Mouse (Mus musculus) c-Kit-positive CD71-positive TER-119-negative erythroid progenitor cells, embryonic 14.5 days (primary cell): ENCODE results near the gene Olfr1023.

Experiments used
- DNase-seq: peaks from one replicate; pipeline ENCODE4 v3.0.0-alpha.2; 2013; ENCODE audit warnings: low read depth

Olfr1023 gene

DNA sequence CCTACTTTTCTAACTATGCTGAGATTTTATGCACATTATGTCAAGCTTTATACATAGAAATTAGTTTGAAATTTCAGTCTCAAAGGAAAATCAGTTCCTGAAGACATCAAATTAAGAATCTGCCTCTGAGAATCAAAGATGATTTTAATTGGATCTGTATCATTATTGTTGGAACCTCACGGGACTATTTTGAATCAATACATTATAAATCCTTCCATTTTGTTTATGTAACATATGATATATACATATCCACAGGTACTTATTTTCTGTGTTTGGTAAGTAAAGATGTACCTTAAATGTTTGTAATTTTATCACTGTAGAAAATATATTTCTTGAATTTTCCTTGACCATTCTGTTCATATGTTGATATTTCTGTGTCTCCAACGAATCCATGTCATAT is at the start of gene Olfr1023:
Gene Olfr1023 (plus strand): TSS at position 301 of the 400 bp plus-strand sequence.
- DNase-seq: no peak

DNA sequence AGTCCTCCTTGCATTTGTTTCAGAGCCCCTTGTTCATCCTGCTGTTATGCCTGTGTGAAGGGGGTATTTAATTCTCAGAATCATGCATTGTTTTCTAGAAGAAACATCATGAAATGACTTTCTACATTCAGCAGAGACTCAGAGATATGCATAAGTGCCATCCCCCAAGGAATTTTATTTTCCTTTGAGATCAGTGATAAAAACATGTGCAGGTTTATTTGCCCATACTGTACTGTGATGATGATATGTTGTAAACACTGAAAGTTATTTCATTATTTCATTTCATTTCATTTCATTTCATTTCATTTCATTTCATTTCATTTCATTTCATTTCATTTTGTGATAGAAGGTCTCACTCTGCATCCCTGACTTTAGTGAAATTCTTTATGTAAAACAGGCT is 40.1 kb upstream of the Olfr1023 start, which contains the start of gene Olfr1019:
Gene Olfr1019 (minus strand): TSS at position 101 of the 400 bp plus-strand sequence.
- no peak for DNase-seq

DNA sequence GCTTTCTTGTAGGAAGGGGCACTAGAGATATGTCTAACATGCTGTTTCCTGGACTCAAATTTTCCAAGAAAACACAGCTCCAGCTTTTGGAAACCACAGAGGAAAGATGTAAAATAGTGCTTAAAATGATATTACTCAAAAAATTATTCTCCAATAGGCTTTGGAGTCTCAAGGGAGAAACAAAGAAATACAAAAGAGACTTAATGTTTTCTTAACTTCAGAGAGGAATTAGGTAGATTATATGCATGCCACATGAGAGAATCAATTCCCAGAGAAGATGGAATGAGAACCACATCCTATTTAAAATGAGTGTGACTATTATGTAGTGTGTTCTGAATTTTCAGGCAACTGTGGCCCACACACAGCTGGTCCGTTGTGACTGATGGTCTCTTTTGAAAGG is 38.7 kb upstream of the Olfr1023 start, which contains the start of gene Olfr1020:
Gene Olfr1020 (plus strand): TSS at position 301 of the 400 bp plus-strand sequence.
- DNase-seq: no peak

DNA sequence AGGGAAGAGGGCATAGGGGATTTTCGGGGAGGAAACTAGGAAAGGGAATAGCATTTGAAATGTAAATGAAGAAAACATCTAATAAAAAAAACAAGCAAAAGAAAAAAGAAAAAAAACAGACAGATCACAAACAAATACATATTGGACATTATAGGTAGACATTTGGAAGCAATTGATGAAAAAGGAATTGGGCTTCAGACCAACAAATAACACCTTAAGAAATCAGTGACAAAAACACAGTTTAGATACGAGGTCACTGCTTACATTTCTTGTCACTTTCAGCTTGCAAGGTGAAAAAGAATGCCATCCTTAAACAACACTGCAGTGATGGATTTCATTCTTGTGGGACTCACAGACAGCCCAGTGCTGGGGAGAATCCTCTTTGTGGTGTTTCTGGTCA is 17.1 kb upstream of the Olfr1023 start, which contains the start of gene Olfr1022:
Gene Olfr1022 (plus strand): TSS at position 301 of the 400 bp plus-strand sequence.
- DNase-seq: no peak

DNA sequence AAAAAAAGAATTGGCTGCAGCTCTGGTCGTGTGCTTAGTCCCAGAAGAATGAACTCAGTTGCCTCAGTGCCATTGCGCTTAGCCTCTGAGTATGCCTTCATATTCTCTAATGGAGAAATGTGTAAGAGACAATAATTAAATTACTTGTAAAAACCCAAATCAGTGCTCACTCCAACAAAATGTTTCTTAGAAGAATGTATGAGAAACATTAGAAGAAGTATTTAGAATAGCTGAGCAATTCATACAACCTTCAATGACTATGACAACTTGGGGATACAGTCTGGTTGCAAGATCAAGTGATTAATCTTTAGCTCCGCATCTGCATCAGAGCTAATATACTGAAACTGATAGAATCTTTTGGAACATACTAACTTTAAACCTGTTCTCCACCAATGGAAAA is 19.5 kb downstream of the Olfr1023 start, which contains the start of gene Olfr1024:
Gene Olfr1024 (minus strand): TSS at position 101 of the 400 bp plus-strand sequence.
- no peak for DNase-seq

DNA sequence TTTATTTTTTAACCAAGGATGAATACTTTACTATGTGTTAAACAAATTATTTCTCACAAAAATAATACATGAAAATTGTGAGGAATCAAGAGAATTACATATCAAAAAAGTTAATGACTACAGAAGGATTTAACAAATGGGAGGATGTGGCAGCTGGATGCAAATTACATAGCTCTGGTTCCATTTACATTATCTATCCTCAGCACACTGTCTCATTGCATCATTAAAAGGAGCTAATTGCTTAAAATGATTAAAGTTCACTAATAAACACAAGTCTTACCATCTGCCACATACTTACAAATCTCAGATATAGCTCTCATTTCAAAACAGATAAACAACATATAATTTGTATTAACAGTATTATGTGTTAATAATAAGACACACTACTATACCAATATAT is 27.8 kb downstream of the Olfr1023 start:
- no peak for DNase-seq

DNA sequence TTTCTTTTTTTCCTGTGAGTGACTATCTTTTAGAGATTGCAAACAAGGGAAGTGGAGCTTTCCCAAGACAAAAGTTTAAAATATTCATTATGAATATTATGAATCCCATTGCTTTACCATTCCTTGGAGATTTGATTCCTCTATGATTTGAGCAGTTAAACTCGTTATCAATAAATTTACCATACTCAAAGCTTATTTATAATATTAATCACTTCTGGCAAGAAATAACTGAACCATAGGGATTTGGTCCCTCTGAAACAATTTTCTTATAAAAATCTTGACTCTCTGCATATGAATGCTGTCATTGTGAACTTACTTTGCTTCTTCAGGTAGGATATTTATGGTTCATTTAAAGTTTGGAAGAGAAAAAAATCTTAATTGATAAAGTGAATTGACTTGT is 29.5 kb downstream of the Olfr1023 start, which contains the start of gene Olfr1025-ps1:
Gene Olfr1025-ps1 (plus strand): TSS at position 301 of the 400 bp plus-strand sequence.
- no peak for DNase-seq

DNA sequence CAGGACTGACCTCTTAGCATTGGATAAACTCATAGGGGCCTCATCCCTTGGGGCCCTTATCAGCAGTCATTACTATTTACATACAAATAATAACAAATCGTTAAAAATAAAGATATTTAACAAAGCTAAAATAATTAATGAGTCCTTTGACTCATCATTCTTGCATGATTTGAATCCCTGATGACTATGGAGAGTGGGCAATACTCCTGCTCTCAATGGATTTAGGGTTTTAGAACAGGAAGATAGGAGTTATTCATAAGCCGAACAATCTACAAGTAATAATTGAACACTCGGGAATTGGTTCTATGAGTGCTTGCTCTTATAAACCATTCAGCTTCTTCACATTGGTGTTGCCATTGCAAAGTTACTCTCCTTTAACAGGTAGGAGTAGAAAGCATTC is 35.8 kb downstream of the Olfr1023 start, which contains the start of gene Olfr1026:
Gene Olfr1026 (plus strand): TSS at position 301 of the 400 bp plus-strand sequence.
- no peak for DNase-seq
